Mouse (Mus musculus) MEL (cell line): ENCODE results near the gene Mrm2. TPM values are rescaled to one million over a fixed set of nuclear protein-coding genes. Genes with fewer than 3 reads are reported as not detected.
"Not testable (repeated sequence)": the region's sequence is repeated elsewhere in the genome, so short reads cannot be mapped to it uniquely, and the experiment has no call there.

Source experiments
- DNase-seq: peaks from one replicate; pipeline ENCODE4 v3.0.0; 2011; ENCODE audit warnings: low read depth, low spot score
- H3K27ac ChIP-seq: 2 replicates; pipeline ENCODE4 v1.5.1; 2012; ENCODE audit warnings: low read depth, mild to moderate bottlenecking, control low read depth, low read length, moderate library complexity; ENCODE audit not compliant: control insufficient read depth
- H3K27me3 ChIP-seq, 2 experiments: fragments of 150-350 bp in 1 of 2; sonication (generic) in 1 of 2; 2 replicates each; pipeline ENCODE4 v1.6.1; 2012; ENCODE audit warnings: low read length in 2 of 2, mild to moderate bottlenecking in 2 of 2, improper control_type of control experiment in 1 of 2, moderate library complexity in 1 of 2; ENCODE audit not compliant: insufficient read depth in 2 of 2, control insufficient read depth in 1 of 2
- H3K36me3 ChIP-seq, 2 experiments: 2 replicates each; pipeline ENCODE4 v1.6.1; 2012 to 2014; ENCODE audit warnings: low read length in 2 of 2, improper control_type of control experiment in 1 of 2, inconsistent platforms in 1 of 2, mild to moderate bottlenecking in 1 of 2; ENCODE audit not compliant: insufficient read depth in 2 of 2, control insufficient read depth in 1 of 2
- H3K4me1 ChIP-seq, 2 experiments: fragments of 150-350 bp in 1 of 2; sonication (generic) in 1 of 2; 2 replicates each; pipeline ENCODE4 v1.6.1; 2012; ENCODE audit warnings: low read length in 2 of 2, improper control_type of control experiment in 1 of 2, mild to moderate bottlenecking in 1 of 2; ENCODE audit not compliant: insufficient read depth in 2 of 2, control insufficient read depth in 1 of 2
- H3K4me3 ChIP-seq, 2 experiments: fragments of 150-350 bp in 1 of 2; sonication (generic) in 1 of 2; 2 replicates each; pipeline ENCODE4 v1.5.1; 2012; ENCODE audit warnings: low read depth in 2 of 2, low read length in 2 of 2, mild to moderate bottlenecking in 2 of 2, moderate library complexity in 2 of 2, control low read depth in 1 of 2, improper control_type of control experiment in 1 of 2; ENCODE audit not compliant: control insufficient read depth in 1 of 2, insufficient read depth in 1 of 2
- H3K79me2 ChIP-seq: 2 replicates; pipeline ENCODE4 v1.6.1; 2012; ENCODE audit warnings: mild to moderate bottlenecking, low read length, moderate library complexity; ENCODE audit not compliant: control insufficient read depth, poor library complexity, insufficient read depth
- H3K9ac ChIP-seq: 2 replicates; pipeline ENCODE4 v1.6.1; 2012; ENCODE audit warnings: low read depth, mild to moderate bottlenecking, control low read depth, low read length, moderate library complexity; ENCODE audit not compliant: control insufficient read depth, poor library complexity, severe bottlenecking
- H3K9me3 ChIP-seq: fragments of 150-350 bp; sonication (generic); replicated peaks from 2 replicates; pipeline ENCODE4 v1.6.1; 2012; ENCODE audit warnings: mild to moderate bottlenecking, low read length, improper control_type of control experiment, moderate library complexity; ENCODE audit not compliant: insufficient read depth
- CHD1 ChIP-seq: IDR thresholded peaks from 2 replicates; pipeline ENCODE4 v1.6.1; 2012; ENCODE audit warnings: low read depth, mild to moderate bottlenecking, inconsistent platforms, low read length, improper control_type of control experiment
- MAFK ChIP-seq: IDR thresholded peaks from 2 replicates; pipeline ENCODE4 v1.6.1; 2011; ENCODE audit warnings: low read depth, mild to moderate bottlenecking, low read length, improper control_type of control experiment, borderline replicate concordance
- NRF1 ChIP-seq: IDR thresholded peaks from 2 replicates; pipeline ENCODE4 v1.6.1; 2014; ENCODE audit warnings: low read depth, mild to moderate bottlenecking, inconsistent platforms, low read length, improper control_type of control experiment, moderate library complexity; ENCODE audit not compliant: poor library complexity, insufficient read depth, severe bottlenecking
- RAD21 ChIP-seq: IDR thresholded peaks from 2 replicates; pipeline ENCODE4 v1.6.1; 2011; ENCODE audit warnings: mild to moderate bottlenecking, low read depth, low read length, improper control_type of control experiment
- RCOR1 ChIP-seq: IDR thresholded peaks from 2 replicates; pipeline ENCODE4 v1.6.1; 2012; ENCODE audit warnings: low read depth, mild to moderate bottlenecking, inconsistent platforms, low read length, improper control_type of control experiment
- SIN3A ChIP-seq: IDR thresholded peaks from 2 replicates; pipeline ENCODE4 v1.6.1; 2012; ENCODE audit warnings: low read length, improper control_type of control experiment, inconsistent platforms
- TAL1 ChIP-seq: IDR thresholded peaks from 2 replicates; pipeline ENCODE4 v1.6.1; 2012; ENCODE audit warnings: mild to moderate bottlenecking, inconsistent platforms, low read length, moderate library complexity, mixed read lengths
- TBP ChIP-seq: IDR thresholded peaks from 2 replicates; pipeline ENCODE4 v1.8.0; 2011; ENCODE audit warnings: low read depth, low read length, improper control_type of control experiment
- USF2 ChIP-seq, 2 experiments: IDR thresholded peaks; 2 replicates each; pipeline ENCODE4 v1.6.1; 2011 to 2012; ENCODE audit warnings: improper control_type of control experiment in 2 of 2, low read length in 2 of 2, borderline replicate concordance in 1 of 2, inconsistent platforms in 1 of 2, low read depth in 1 of 2, mild to moderate bottlenecking in 1 of 2; ENCODE audit not compliant: insufficient read depth in 1 of 2
- ZNF384 ChIP-seq: IDR thresholded peaks from 2 replicates; pipeline ENCODE4 v1.6.1; 2012; ENCODE audit warnings: low read depth, mild to moderate bottlenecking, inconsistent platforms, low read length, improper control_type of control experiment
- polyA plus RNA-seq, 2 experiments: library from polyadenylated mRNA; stranded (reverse) in 1 of 2; unstranded in 1 of 2; fragments of >175 nt in 1 of 2; fragments of >200 nt in 1 of 2; gene quantifications; 2 replicates each; pipeline versions ENCODE4 v1.2.1 to v1.2.4; 2012; ENCODE audit warnings: low replicate concordance in 2 of 2, low read depth in 1 of 2; ENCODE audit not compliant: insufficient read length in 2 of 2, insufficient read depth in 1 of 2, missing spikeins in 1 of 2
- total RNA-seq: library from RNA; depleted of rRNA; stranded (reverse); fragments of 300-350 nt; gene quantifications from 2 replicates; pipeline ENCODE4 v1.2.3, GENCODE M21; 2012

Mrm2 gene
- total and polyA plus RNA-seq, 3 experiments: 14.1 to 15.3 TPM; not detected in 1

- Histone ChIP-seq H3K4me1 (no peaks in the 10 kb centered on the region), H3K27me3 (no peaks in the 10 kb centered on the region), H3K4me3 (no peak overlapping the region), H3K27ac (no peak overlapping the region), H3K79me2 (peaks cover 11% of the 10 kb centered on the region; the same call in 1 of the 2 replicates), H3K9me3 (no peaks in the 10 kb centered on the region), H3K36me3 (0 out of 4 replicates have a peak, but pooled peaks cover 0 to 2% of the 10 kb centered on the region in 2 experiments), H3K9ac (no peak overlapping the region)
- TF ChIP-seq CHD1 (no peak), ZNF384 (no peak), RCOR1 (no peak)
- DNase-seq: no peak
Observed at GRCm38 (mm10) chr5:140369466-140369865, 37.8 kb upstream of the Mrm2 start.

GRCm38 (mm10) chr5:140368926-140369325 lies 37.2 kb upstream of the Mrm2 start:
- H3K79me2 ChIP-seq: peaks cover 8% of the 10 kb centered on the region; the same call in 1 of the 2 replicates
- TF ChIP-seq ZNF384: no peak
- no peak for TF ChIP-seq USF2 (IDR thresholded peaks at IDR 0.05; ENCODE audit: borderline replicate concordance in 1 of 2, insufficient read depth in 1 of 2, low read depth in 1 of 2, low read length in 2 of 2)
- no peak for TF ChIP-seq SIN3A
- TF ChIP-seq TBP: no peak
- no peak for TF ChIP-seq MAFK
- no peak for TF ChIP-seq NRF1
- TF ChIP-seq RAD21: no peak
- no peak for TF ChIP-seq TAL1
- 0 out of 4 replicates have a peak, but pooled peaks cover 0 to 2% of the 10 kb centered on the region in 2 experiments for H3K36me3 ChIP-seq
- no peak overlapping the region for H3K27ac ChIP-seq
- no peaks in the 10 kb centered on the region for H3K27me3 ChIP-seq
- H3K4me1 ChIP-seq: no peaks in the 10 kb centered on the region
- no peak overlapping the region for H3K4me3 ChIP-seq
- H3K9me3 ChIP-seq: no peaks in the 10 kb centered on the region
- no peak for DNase-seq
- H3K9ac ChIP-seq: no peak overlapping the region

- not testable (repeated sequence) for H3K27me3 ChIP-seq, H3K36me3 ChIP-seq, H3K79me2 ChIP-seq, H3K4me1 ChIP-seq, H3K9me3 ChIP-seq, H3K9ac ChIP-seq, DNase-seq, H3K4me3 ChIP-seq, H3K27ac ChIP-seq
Observed at GRCm38 (mm10) chr5:140368126-140368525, 36.4 kb upstream of the Mrm2 start.
